Mouse (Mus musculus): ENCODE measurements around the gene Ccdc7a. TPM values are rescaled to one million over a fixed set of nuclear protein-coding genes. Genes with fewer than 3 reads are reported as not detected.
"Not testable (repeated sequence)": the region's sequence is repeated elsewhere in the genome, so short reads cannot be mapped to it uniquely, and the experiment has no call there.

Gene Ccdc7a
- total RNA-seq (2018; cell fraction: chromatin; rRNA removed): not detected
- total RNA-seq (2018; cell fraction: cytosol; rRNA removed): not detected
- total RNA-seq (2018; cell fraction: nucleus; rRNA removed): not detected
- polyA plus RNA-seq (2018): not detected in 3 replicates

- H3K27ac ChIP-seq; H3K4me3 ChIP-seq (ENCODE audit: inconsistent target); H3K79me2 ChIP-seq (ENCODE audit: inconsistent target); H3K36me3 ChIP-seq (ENCODE audit: inconsistent target): not testable (repeated sequence)
- WGBS (ENCODE audit: missing documents): no CpG with 5 or more reads among the region's 11 CpGs
Measured at GRCm38 (mm10) chr8:129065417-129065816, at the start of gene Ccdc7a. TSS of gene Ccdc7a (minus strand) at chr8:129065517.

GRCm38 (mm10) chr8:129066834-129067233, 1.5 kb upstream of the Ccdc7a start, which contains the start of gene Ccdc7b:
TSS of gene Ccdc7b (plus strand) at chr8:129067134.
- H3K79me2 ChIP-seq (ENCODE audit: inconsistent target); H3K4me3 ChIP-seq (ENCODE audit: inconsistent target); H3K27ac ChIP-seq; H3K36me3 ChIP-seq (ENCODE audit: inconsistent target): not testable (repeated sequence)
- WGBS (ENCODE audit: missing documents): no CpG with 5 or more reads among the region's 10 CpGs

GRCm38 (mm10) chr8:128991389-128991788, 73.9 kb downstream of the Ccdc7a start:
- H3K36me3 ChIP-seq (ENCODE audit: inconsistent target): no peaks in the 10 kb centered on the region
- H3K79me2 ChIP-seq (ENCODE audit: inconsistent target): no peaks in the 10 kb centered on the region
- WGBS (ENCODE audit: missing documents): 100% methylated on average over 1 of the region's 1 CpGs
- H3K27ac ChIP-seq: no peak overlapping the region
- H3K4me3 ChIP-seq (ENCODE audit: inconsistent target): no peak overlapping the region

- H3K27ac ChIP-seq; H3K4me3 ChIP-seq (ENCODE audit: inconsistent target); H3K79me2 ChIP-seq (ENCODE audit: inconsistent target); H3K36me3 ChIP-seq (ENCODE audit: inconsistent target): not testable (repeated sequence)
- WGBS (ENCODE audit: missing documents): 92% methylated on average over 11 of the region's 11 CpGs
Measured at GRCm38 (mm10) chr8:128948941-128949340, 116.4 kb downstream of the Ccdc7a start.

GRCm38 (mm10) chr8:128941022-128941641, 124.2 kb downstream of the Ccdc7a start:
- not testable (repeated sequence) for H3K4me3 ChIP-seq (ENCODE audit: inconsistent target); H3K36me3 ChIP-seq (ENCODE audit: inconsistent target); H3K79me2 ChIP-seq (ENCODE audit: inconsistent target); H3K27ac ChIP-seq
- WGBS (ENCODE audit: missing documents): 0% methylated on average over 1 of the region's 6 CpGs

GRCm38 (mm10) chr8:128933446-128933845, 131.9 kb downstream of the Ccdc7a start:
- no peak overlapping the region for H3K4me3 ChIP-seq (ENCODE audit: inconsistent target)
- H3K36me3 ChIP-seq (ENCODE audit: inconsistent target): no peaks in the 10 kb centered on the region
- 75% methylated on average over 4 of the region's 4 CpGs for WGBS (ENCODE audit: missing documents)
- no peak overlapping the region for H3K27ac ChIP-seq
- no peaks in the 10 kb centered on the region for H3K79me2 ChIP-seq (ENCODE audit: inconsistent target)

- H3K36me3 ChIP-seq (ENCODE audit: inconsistent target): no peaks in the 10 kb centered on the region
- WGBS (ENCODE audit: missing documents): 65% methylated on average over 3 of the region's 3 CpGs
Measured at GRCm38 (mm10) chr8:128882719-128883118, 182.6 kb downstream of the Ccdc7a start.

GRCm38 (mm10) chr8:128843749-128844148, 221.6 kb downstream of the Ccdc7a start:
- H3K79me2 ChIP-seq (ENCODE audit: inconsistent target): no peaks in the 10 kb centered on the region
- H3K4me3 ChIP-seq (ENCODE audit: inconsistent target): no peak overlapping the region
- H3K36me3 ChIP-seq (ENCODE audit: inconsistent target): no peaks in the 10 kb centered on the region
- WGBS (ENCODE audit: missing documents): 39% methylated on average over 5 of the region's 5 CpGs
- H3K27ac ChIP-seq: no peak overlapping the region

More at GRCm38 (mm10) chr8:128882719-128883118, 182.6 kb downstream of the Ccdc7a start:
- H3K4me3 ChIP-seq (ENCODE audit: inconsistent target): no peak overlapping the region
- H3K79me2 ChIP-seq (ENCODE audit: inconsistent target): no peaks in the 10 kb centered on the region
- no peak overlapping the region for H3K27ac ChIP-seq

GRCm38 (mm10) chr8:128812521-128812920, 252.8 kb downstream of the Ccdc7a start:
- Histone ChIP-seq H3K79me2 (ENCODE audit: inconsistent target) (no peaks in the 10 kb centered on the region), H3K4me3 (ENCODE audit: inconsistent target) (no peak overlapping the region), H3K27ac (no peak overlapping the region), H3K36me3 (ENCODE audit: inconsistent target) (no peaks in the 10 kb centered on the region)
- WGBS (ENCODE audit: missing documents): 70% methylated on average over 4 of the region's 4 CpGs

- WGBS (ENCODE audit: missing documents): 73% methylated on average over 1 of the region's 1 CpGs
- Histone ChIP-seq H3K79me2 (ENCODE audit: inconsistent target) (no peaks in the 10 kb centered on the region), H3K27ac (no peak within 1 kb of the TSS), H3K4me3 (ENCODE audit: inconsistent target) (no peak within 1 kb of the TSS), H3K36me3 (ENCODE audit: inconsistent target) (no peaks in the 10 kb centered on the region)
Measured at GRCm38 (mm10) chr8:128798594-128798993, 266.7 kb downstream of the Ccdc7a start, which contains the start of gene Gm3952. TSS of gene Gm3952 (minus strand) at chr8:128798694.

- no peaks in the 10 kb centered on the region for H3K79me2 ChIP-seq (ENCODE audit: inconsistent target)
- H3K4me3 ChIP-seq (ENCODE audit: inconsistent target): no peak overlapping the region
- H3K27ac ChIP-seq: no peak overlapping the region
- WGBS (ENCODE audit: missing documents): 89% methylated on average over 3 of the region's 3 CpGs
- peaks cover 44% of the 10 kb centered on the region for H3K36me3 ChIP-seq (ENCODE audit: inconsistent target)
Measured at GRCm38 (mm10) chr8:128735692-128736091, 329.6 kb downstream of the Ccdc7a start.

- WGBS (ENCODE audit: missing documents): 94% methylated on average over 3 of the region's 3 CpGs
- H3K27ac ChIP-seq: no peak overlapping the region
- H3K79me2 ChIP-seq (ENCODE audit: inconsistent target): no peaks in the 10 kb centered on the region
- peaks cover 57% of the 10 kb centered on the region for H3K36me3 ChIP-seq (ENCODE audit: inconsistent target)
- H3K4me3 ChIP-seq (ENCODE audit: inconsistent target): no peak overlapping the region
Measured at GRCm38 (mm10) chr8:128734118-128734517, 331.2 kb downstream of the Ccdc7a start.

- 100% methylated on average over 2 of the region's 2 CpGs for WGBS (ENCODE audit: missing documents)
- Histone ChIP-seq H3K36me3 (ENCODE audit: inconsistent target) (peaks cover 70% of the 10 kb centered on the region), H3K79me2 (ENCODE audit: inconsistent target) (no peaks in the 10 kb centered on the region), H3K27ac (no peak overlapping the region), H3K4me3 (ENCODE audit: inconsistent target) (no peak overlapping the region)
Measured at GRCm38 (mm10) chr8:128732254-128732653, 333.1 kb downstream of the Ccdc7a start.

GRCm38 (mm10) chr8:128727213-128727612, 338.1 kb downstream of the Ccdc7a start:
- 100% methylated on average over 1 of the region's 1 CpGs for whole genome bisulfite sequencing (ENCODE audit: missing documents)
- Histone ChIP-seq H3K79me2 (ENCODE audit: inconsistent target) (no peaks in the 10 kb centered on the region; the same call in 1 of the 2 replicates), H3K27ac (no peak overlapping the region), H3K36me3 (ENCODE audit: inconsistent target) (peaks cover 88% of the 10 kb centered on the region), H3K4me3 (ENCODE audit: inconsistent target) (no peak overlapping the region)

GRCm38 (mm10) chr8:128724819-128725218, 340.5 kb downstream of the Ccdc7a start:
- 30% methylated on average over 1 of the region's 1 CpGs for WGBS (ENCODE audit: missing documents)
- peaks cover 87% of the 10 kb centered on the region for H3K36me3 ChIP-seq (ENCODE audit: inconsistent target)
- H3K79me2 ChIP-seq (ENCODE audit: inconsistent target): no peaks in the 10 kb centered on the region; the same call in 1 of the 2 replicates
- H3K4me3 ChIP-seq (ENCODE audit: inconsistent target): no peak overlapping the region
- no peak overlapping the region for H3K27ac ChIP-seq
